Mouse (Mus musculus): ENCODE data around the gene Nfib.
"Not testable (repeated sequence)": the region's sequence is repeated elsewhere in the genome, so short reads cannot be mapped to it uniquely, and the experiment has no call there.

Gene Nfib

DNA sequence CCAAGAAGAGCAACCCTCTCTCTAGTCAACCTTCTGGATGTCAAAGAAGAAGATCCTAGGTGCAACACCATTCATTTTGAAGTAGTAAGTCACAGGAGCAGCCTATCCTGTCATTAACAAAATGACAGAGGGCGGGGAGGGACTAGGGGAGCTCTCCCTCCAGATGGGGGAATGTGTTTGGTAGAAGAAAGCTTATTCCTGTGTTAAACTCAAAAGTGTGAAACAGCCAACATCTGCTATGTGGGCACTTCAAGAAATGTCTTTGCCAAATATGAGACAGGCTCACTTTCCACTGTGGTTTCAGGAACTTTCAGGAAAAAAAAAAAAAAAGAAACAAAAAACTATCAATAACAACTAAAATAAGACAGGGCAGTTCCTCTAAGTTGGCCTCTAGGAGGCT is 411.5 kb downstream of the Nfib start:
- CTCF ChIA-PET = interaction anchor here (0.7 kb wide), 1 partner anchor 57 kb away, joined by 3 read pairs; no protein-coding TSS in a partner anchor

DNA sequence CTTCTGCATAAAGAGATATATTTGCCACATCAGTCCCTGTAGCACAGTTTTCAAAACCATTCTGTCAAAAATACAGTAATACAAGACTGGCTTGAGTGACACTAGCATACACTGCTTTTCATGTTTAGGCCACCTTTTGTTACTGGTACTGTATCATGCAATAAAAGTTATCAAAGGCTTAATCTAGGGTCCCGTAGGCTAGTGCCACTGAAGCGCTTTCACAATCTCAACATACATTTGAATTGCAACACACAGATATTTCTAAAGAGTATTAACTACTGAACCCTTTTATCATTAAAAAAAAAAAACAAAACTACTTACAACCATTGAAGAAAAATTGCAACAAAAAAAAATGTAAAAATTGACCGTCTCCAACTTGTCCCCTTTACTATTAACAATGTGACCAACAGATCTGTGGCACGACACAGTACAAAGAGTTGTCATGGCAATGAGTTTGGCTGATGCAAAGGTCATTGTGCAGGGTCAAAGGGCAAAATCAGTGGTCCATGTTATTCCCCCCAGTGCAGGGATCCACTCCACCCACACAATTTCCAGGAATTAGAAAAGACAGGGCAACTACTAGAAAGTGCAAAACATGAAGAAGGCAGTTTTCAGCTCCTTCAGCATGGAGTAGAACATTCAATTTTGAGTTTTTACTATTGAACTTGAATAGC is 414.2 kb downstream of the Nfib start:
- CTCF ChIA-PET = no interaction called here

GRCm38 (mm10) chr4:82290623-82291022 is 414.9 kb downstream of the Nfib start:
- CTCF ChIA-PET = no interaction called here

- CTCF ChIA-PET = no interaction called here
Observed at GRCm38 (mm10) chr4:82289596-82289995, 416.0 kb downstream of the Nfib start.

- CTCF ChIA-PET = no interaction called here
Observed at GRCm38 (mm10) chr4:82288138-82288537, 417.4 kb downstream of the Nfib start.

- CTCF ChIA-PET = no interaction called here
Observed at GRCm38 (mm10) chr4:82287454-82287853, 418.1 kb downstream of the Nfib start.

DNA sequence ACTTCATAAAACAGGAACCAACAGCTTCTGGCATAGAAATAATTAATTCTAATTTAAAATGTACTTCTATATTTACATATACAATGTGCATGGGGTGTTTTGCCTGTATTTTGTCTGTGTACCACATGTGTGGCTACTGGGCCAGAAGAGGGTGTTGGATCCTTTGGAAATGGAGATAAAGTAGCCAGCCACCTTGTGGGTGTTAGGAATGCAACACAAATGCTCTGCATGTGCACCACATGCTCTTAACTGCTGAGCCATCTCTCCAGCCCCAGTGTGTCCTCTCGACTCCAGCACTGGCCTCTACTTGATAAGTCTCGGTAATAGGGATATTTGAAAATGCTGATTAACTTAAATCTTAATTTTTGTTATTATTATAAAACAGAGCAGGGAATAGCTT is 418.6 kb downstream of the Nfib start:
- CTCF ChIA-PET = no interaction called here

GRCm38 (mm10) chr4:82283536-82283935 is 422.0 kb downstream of the Nfib start:
- CTCF ChIA-PET = no interaction called here

DNA sequence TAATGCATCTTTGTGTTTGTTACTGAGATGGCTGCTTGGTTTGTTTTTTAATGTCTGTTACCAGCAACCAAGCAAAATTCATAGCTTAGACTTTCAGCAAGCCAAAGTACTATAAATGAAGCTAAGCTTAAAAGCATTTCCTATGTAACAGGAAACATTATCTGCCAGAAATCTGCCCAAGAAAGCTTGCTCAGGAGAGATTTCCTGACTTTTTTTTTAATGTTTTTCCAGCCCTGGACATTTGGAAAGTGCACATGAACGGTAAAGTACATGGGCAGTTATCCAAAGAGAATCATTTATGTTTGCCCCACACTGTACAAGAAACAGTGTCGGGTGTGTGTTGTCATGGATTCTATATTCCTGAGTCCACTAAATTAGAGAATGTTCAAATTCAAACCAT is 429.6 kb downstream of the Nfib start:
- CTCF ChIA-PET = no interaction called here

- CTCF ChIA-PET = no interaction called here
Observed at GRCm38 (mm10) chr4:82273049-82273754, 432.3 kb downstream of the Nfib start.

DNA sequence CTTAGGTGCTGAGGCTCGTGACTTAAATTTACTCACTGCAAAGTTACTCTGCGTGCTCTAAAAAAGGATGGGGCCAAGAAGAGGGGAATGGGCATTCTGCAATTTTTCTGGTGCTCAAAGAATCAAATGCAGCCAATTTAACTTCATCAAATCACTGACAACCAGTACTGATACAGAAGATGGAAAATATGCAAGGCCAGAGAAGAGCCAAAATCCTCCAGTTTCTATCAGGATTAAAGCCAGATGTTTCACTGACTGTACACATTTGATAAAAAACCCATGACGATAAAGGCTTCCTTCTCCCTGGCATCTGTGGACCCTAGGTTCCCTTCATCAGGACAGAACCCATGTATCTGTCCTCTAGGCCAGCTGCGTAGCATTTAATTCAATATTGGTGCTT is 433.5 kb downstream of the Nfib start:
- CTCF ChIA-PET = interaction anchor here (0.9 kb wide), 1 partner anchor 406 kb away, joined by 3 read pairs; no protein-coding TSS in a partner anchor

DNA sequence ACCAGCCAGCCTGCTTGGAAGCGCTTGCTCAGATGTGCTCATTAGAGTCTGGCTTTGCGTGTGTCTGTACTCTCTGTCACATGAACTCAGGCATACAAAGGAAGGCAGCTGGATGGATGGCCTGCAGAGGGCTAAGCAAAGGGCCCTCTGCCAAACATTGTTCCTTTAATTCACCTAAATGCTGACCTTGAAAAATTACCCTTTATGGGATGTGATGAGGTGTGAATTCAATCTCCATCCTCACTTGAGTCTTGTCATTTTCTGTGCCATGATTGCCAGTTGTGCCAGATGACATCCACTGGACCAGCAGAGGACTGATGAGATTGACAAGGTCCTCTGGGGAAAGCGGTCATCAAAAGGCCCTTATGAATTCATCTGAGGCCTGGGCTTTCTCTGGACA is 434.0 kb downstream of the Nfib start:
- CTCF ChIA-PET = no interaction called here

GRCm38 (mm10) chr4:82267832-82268778 is 437.4 kb downstream of the Nfib start:
- CTCF ChIA-PET = no interaction called here

DNA sequence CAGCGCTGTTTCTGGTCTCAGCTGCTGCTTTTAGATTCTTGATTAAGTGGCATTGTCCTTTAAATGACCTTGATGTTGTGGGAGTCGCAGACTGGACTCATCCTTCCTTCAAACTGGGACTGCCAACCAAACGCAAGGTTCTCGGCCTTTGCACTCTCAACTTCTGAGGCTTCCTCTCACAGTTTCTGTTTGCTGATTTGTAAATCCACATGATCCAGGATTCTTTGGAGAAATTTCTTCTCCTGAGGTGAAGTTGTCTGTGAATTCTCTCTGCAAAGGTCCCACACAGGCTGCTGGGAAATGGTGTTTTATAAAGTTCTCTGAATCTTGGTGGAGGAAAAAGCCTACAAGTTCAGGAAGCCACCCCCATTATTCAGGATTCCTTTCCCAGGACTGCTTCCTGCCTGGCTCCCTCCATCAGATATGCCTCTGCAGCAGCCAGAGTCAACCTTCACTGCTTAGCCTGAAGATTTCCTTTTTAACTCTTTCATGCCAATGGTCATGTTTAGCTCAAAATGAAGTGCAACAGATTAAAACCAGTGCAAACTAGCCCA is 439.4 kb downstream of the Nfib start:
- CTCF ChIA-PET = interaction anchor here (0.7 kb wide), 1 partner anchor 65 kb away, joined by 9 read pairs; no protein-coding TSS in a partner anchor

DNA sequence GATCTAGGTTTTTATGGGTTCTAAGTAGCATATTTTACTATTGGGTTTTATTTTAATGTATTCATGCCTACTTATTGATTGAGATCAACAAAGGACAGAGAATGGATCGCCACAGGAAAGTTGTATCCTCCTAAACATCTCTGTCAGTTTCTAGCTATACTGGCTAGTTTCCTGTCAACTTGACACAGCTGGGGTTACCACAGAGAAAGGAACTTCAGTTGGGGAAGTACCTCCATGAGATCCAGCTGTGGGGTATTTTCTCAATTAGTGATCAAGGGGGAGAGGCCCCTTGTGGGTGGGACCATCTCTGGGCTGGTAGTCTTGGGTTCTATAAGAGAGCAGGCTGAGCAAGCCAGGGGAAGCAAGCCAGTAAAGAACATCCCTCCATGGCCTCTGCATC is 447.0 kb downstream of the Nfib start:
- CTCF ChIA-PET = not testable (repeated sequence)

- CTCF ChIA-PET = no interaction called here
Observed at GRCm38 (mm10) chr4:82252054-82252453, 453.5 kb downstream of the Nfib start.

DNA sequence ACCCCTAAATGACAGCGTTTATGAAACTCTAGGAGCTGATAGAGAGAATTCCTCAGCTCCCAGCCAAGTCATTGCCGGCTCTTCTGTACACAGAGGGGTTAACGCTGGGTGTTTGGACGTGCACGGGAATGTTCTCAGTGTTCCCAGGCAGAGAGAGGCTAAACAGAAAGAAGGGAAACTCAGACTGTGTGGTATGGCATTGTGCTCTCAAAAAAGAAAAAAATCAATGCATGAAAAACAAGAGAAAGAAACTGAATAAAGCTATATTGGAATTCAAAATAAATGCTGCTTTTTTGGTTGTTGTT is 455.2 kb downstream of the Nfib start:
- CTCF ChIA-PET = no interaction called here

- CTCF ChIA-PET = no interaction called here
Observed at GRCm38 (mm10) chr4:82249518-82250354, 455.8 kb downstream of the Nfib start.

DNA sequence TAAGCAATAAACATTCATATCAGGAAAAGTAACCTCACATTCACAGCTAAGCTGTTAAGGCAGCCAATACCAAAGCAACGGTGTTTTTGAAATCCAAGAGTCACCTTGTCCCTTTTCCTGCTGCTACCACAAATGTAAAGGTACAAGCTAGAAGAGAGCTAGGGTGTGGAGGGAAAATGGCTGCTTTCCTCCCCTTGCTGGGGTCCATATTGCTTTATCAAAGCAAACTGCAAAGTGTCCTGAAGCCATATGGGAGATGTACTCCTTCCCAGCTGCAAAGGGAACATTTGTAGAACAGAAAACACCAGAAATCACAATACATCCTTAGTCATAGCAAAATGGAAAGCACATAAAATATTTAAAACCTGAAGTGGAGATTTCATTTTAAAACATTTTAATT is 456.6 kb downstream of the Nfib start:
- CTCF ChIA-PET = no interaction called here

GRCm38 (mm10) chr4:82248031-82248430 is 457.5 kb downstream of the Nfib start:
- CTCF ChIA-PET = no interaction called here

- CTCF ChIA-PET = no interaction called here
Observed at GRCm38 (mm10) chr4:82246290-82246689, 459.3 kb downstream of the Nfib start.

Measured in spleen, embryonic (tissue).